Mouse (Mus musculus) CD4-positive helper T cell, adult 2 months (primary cell): Measurements from ENCODE around the gene Zfp768.
A peak's percentile ranks its signal among the peaks of the same experiment; 100 is the strongest.

Experiments
- DNase-seq: peaks from one replicate; pipeline ENCODE4 v3.0.0-alpha.2; 2012; ENCODE audit warnings: low read depth, missing footprints, low spot score

Gene Zfp768

GRCm38 (mm10) chr7:127297586-127298193 lies 47.7 kb downstream of the Zfp768 start:
- DNase-seq, result peak; percentile 42

- peak; percentile 47 for DNase-seq
Observed at GRCm38 (mm10) chr7:127296786-127297555, 48.4 kb downstream of the Zfp768 start.

- peak; percentile 90 for DNase-seq
Observed at GRCm38 (mm10) chr7:127296098-127296497, 49.3 kb downstream of the Zfp768 start, which contains the start of gene Itgal. Gene Itgal (plus strand): TSS chr7:127296260.
